Mouse (Mus musculus): Measurements from ENCODE around the gene Spag8. TPM values are rescaled to one million over a fixed set of nuclear protein-coding genes. Genes with fewer than 3 reads are reported as not detected.

Gene Spag8
- polyA plus RNA-seq, 1 experiment from 2014 or later: 4.6 TPM

- no peak for ATAC-seq (ENCODE audit: low FRiP score)
- Histone ChIP-seq H3K4me3 (replicated peaks) (no peak overlapping the region), H3K4me2 (no peak overlapping the region), H3K27me3 (peaks cover 12% of the 10 kb centered on the region), H3K4me1 (peaks cover 21% of the 10 kb centered on the region), H3K9ac (no peak overlapping the region), H3K9me3 (no peaks in the 10 kb centered on the region), H3K27ac (no peak overlapping the region), H3K36me3 (replicated peaks) (no peaks in the 10 kb centered on the region)
- WGBS: 64% methylated on average over 6 of the region's 6 CpGs
Observed at GRCm38 (mm10) chr4:43636751-43637150, 16.6 kb downstream of the Spag8 start.

DNA sequence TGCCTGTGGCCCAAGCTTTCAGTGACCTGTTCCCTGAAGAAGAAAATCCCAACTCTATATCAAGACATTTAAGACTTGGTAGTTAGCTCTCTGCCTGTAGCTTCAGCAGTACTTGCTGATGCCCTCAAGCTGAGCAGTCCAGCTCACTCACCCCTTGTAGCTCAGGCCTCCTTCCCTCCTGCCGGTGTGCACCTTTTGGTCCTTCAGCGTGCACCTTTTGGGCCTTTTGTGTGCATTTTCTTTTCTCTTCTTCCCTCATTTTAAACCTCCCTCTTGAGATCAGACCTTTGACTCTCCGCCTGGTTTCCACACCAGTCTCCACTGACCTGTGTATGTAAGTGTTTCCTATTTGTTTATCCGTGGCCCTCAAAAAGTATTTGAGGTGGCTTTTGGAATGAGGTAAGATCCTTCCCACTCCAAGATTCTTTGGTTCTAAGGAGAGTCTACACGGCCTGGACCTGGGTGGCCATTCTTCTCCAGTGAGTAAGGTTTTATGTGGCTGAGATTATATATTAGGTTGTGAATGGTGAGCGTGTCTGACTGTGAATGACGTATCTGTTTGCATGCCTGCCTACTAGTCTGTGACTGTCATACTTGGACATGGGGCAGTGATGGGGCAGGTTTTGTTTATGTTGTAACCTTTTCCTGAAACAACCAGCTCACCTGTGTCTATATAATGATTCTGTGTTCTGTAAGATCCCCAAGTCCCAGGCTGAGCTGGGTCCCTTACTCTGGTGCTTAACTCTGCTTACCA, 18.6 kb downstream of the Spag8 start:
- H3K9ac ChIP-seq: no peak overlapping the region
- H3K27me3 ChIP-seq: peaks cover 12% of the 10 kb centered on the region
- peaks cover 33% of the 10 kb centered on the region for H3K4me1 ChIP-seq
- WGBS: 87% methylated on average over 7 of the region's 7 CpGs
- H3K9me3 ChIP-seq: no peaks in the 10 kb centered on the region
- H3K36me3 ChIP-seq (replicated peaks): no peaks in the 10 kb centered on the region
- H3K27ac ChIP-seq: no peak overlapping the region
- no peak overlapping the region for H3K4me3 ChIP-seq (replicated peaks)
- ATAC-seq (ENCODE audit: low FRiP score): no peak
- no peak overlapping the region for H3K4me2 ChIP-seq

DNA sequence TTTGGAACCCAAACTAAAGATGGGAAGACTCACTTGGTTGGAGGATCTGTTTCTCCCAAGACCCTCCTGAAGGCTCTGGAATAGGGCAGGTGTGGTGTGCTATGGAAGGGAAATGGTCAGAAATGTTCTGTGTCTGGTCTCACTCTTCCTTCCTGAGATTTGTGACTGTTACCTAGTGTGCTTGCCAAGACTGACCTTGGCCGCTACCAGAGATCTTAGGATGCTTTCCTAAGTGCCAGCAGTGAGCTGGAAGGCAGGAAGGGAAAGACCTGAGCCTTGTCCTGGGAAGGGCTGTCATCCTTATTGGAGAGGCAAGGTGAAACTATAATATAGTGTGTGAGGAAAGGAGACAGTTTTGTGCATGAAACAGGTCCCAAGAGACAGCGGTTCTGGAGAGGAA, 19.7 kb downstream of the Spag8 start:
- peaks cover 12% of the 10 kb centered on the region for H3K27me3 ChIP-seq
- H3K4me1 ChIP-seq: peaks cover 37% of the 10 kb centered on the region
- WGBS: 96% methylated on average over 2 of the region's 2 CpGs
- no peak overlapping the region for H3K9ac ChIP-seq
- no peaks in the 10 kb centered on the region for H3K36me3 ChIP-seq (replicated peaks)
- peak overlapping the region; percentile 94; the same call in 1 of the 2 replicates for H3K4me2 ChIP-seq
- no peak for ATAC-seq (ENCODE audit: low FRiP score)
- H3K9me3 ChIP-seq: no peaks in the 10 kb centered on the region
- no peak overlapping the region for H3K27ac ChIP-seq
- H3K4me3 ChIP-seq (replicated peaks): no peak overlapping the region

- H3K4me3 ChIP-seq (replicated peaks): no peak overlapping the region
- H3K9me3 ChIP-seq: no peaks in the 10 kb centered on the region
- no peak overlapping the region for H3K27ac ChIP-seq
- H3K27me3 ChIP-seq: peaks cover 12% of the 10 kb centered on the region
- H3K9ac ChIP-seq: no peak overlapping the region
- WGBS: 85% methylated on average over 8 of the region's 8 CpGs
- peak overlapping the region; percentile 94 for H3K4me2 ChIP-seq
- H3K4me1 ChIP-seq: peaks cover 37% of the 10 kb centered on the region
- no peak for ATAC-seq (ENCODE audit: low FRiP score)
- no peaks in the 10 kb centered on the region for H3K36me3 ChIP-seq (replicated peaks)
Observed at GRCm38 (mm10) chr4:43633296-43633695, 20.1 kb downstream of the Spag8 start.

DNA sequence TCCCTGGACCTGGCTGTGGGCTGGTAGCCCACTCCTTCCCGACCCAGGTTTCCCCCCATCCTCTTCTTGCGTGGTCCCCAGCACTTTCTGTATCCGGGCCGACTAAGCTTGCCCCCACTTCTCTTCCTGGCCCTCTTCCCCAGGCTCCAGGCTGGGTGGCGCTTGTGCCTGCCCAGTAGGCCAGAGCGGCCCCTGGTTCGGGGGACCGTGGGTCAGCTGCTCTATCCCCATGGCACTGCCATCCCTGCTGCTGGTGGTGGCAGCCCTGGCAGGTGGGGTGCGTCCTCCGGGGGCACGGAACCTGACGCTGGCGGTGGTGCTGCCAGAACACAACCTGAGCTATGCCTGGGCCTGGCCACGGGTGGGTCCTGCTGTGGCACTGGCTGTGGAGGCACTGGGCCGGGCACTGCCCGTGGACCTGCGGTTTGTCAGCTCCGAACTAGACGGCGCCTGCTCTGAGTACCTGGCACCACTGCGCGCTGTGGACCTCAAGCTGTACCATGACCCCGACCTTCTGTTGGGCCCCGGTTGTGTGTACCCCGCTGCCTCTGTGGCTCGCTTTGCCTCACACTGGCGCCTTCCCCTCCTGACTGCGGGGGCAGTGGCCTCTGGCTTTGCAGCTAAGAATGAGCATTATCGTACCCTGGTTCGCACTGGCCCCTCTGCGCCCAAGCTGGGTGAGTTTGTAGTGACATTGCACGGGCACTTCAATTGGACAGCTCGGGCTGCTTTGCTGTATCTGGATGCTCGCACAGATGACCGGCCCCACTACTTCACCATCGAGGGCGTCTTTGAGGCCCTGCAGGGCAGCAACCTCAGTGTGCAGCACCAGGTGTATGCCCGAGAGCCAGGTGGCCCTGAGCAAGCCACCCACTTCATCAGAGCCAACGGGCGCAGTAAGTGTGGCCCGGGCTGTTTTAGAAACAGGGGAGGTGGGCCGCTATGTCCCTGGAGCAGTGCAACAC, 21.2 kb downstream of the Spag8 start:
- Histone ChIP-seq H3K36me3 (replicated peaks) (no peaks in the 10 kb centered on the region), H3K4me1 (peaks cover 37% of the 10 kb centered on the region), H3K27ac (peak overlapping the region; percentile 78; the same call in 1 of the 2 replicates), H3K4me3 (replicated peaks) (peak overlapping the region; percentile 65), H3K9me3 (no peaks in the 10 kb centered on the region), H3K4me2 (peak overlapping the region; percentile 94), H3K27me3 (peaks cover 12% of the 10 kb centered on the region), H3K9ac (peak overlapping the region; percentile 90)
- WGBS: 50% methylated on average over 42 of the region's 42 CpGs
- 0 out of 2 replicates have a peak, but pooled peaks have one; percentile 13 for ATAC-seq (ENCODE audit: low FRiP score)

DNA sequence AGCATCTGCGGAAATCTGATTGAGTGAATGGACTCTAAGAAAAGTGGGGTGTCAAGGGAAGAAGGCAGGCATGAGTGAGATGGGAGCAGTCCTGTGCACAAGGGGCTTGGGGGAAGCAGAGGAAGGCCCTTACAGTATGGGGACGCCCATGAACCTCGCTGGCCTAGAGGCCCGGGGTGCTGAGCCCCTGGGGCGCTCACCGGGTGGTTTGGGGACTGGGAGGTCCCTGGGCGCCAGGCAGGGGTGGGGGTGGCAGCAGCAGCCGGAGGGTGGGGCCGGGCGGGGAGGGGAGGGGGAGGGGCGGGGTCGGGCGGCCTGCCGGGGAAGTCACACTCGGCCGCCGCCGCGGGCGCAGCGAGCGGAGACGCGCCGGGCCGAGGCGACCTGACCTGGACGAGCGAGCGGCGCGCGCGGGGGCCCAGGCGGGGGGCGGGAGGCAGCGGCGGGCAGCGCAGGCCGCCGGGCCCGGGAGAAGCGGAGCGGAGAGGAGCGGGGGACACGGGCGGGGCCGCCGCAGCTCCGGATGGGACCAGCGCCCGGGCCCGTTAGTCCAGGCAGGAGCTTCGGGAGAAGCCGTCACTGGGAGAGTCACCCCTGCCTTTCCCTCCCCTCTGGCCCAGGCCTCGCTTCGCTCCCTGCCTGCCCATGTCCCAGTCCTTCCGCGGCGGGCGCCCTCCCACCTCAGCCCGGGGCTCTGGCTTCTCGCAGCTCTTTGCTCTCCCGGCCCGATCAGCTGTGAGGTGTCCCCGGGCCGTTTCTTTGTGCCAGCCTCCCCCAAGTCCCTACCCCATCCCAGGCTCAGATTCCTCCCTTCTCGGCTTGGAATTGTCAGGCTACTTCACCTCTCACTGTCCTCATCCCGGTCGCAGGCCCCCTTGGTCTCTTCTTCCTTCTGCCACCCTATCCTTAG, 22.1 kb downstream of the Spag8 start, which contains the start of gene Npr2:
Gene Npr2 (plus strand): TSS at position 890 of the 910 bp plus-strand sequence.
- WGBS: 2% methylated on average over 24 of the region's 70 CpGs
- H3K36me3 ChIP-seq (replicated peaks): no peaks in the 10 kb centered on the region
- H3K9me3 ChIP-seq: 0 out of 2 replicates have a peak, but pooled peaks cover 2% of the 10 kb centered on the region
- peaks cover 12% of the 10 kb centered on the region for H3K27me3 ChIP-seq
- peak within 1 kb of the TSS; percentile 94 for H3K4me2 ChIP-seq
- peak within 1 kb of the TSS; percentile 78 for H3K27ac ChIP-seq
- H3K4me1 ChIP-seq: peaks cover 37% of the 10 kb centered on the region
- H3K4me3 ChIP-seq (replicated peaks): peak within 1 kb of the TSS; percentile 65
- H3K9ac ChIP-seq: peak within 1 kb of the TSS; percentile 90
- ATAC-seq (ENCODE audit: low FRiP score): peak; percentile 60

- ATAC-seq (ENCODE audit: low FRiP score): peak; percentile 19; the same call in 1 of the 2 replicates
Observed at GRCm38 (mm10) chr4:43630671-43631045, 22.7 kb downstream of the Spag8 start.

GRCm38 (mm10) chr4:43630030-43630581, 23.3 kb downstream of the Spag8 start:
- Histone ChIP-seq H3K4me3 (replicated peaks) (no peak overlapping the region), H3K27ac (peak overlapping the region; percentile 78; the same call in 1 of the 2 replicates), H3K36me3 (replicated peaks) (no peaks in the 10 kb centered on the region), H3K27me3 (peaks cover 12% of the 10 kb centered on the region), H3K9me3 (peaks cover 7% of the 10 kb centered on the region), H3K4me2 (peak overlapping the region; percentile 94), H3K9ac (no peak overlapping the region), H3K4me1 (peaks cover 37% of the 10 kb centered on the region)
- WGBS: 3% methylated on average over 5 of the region's 5 CpGs
- peak; percentile 66 for ATAC-seq (ENCODE audit: low FRiP score)

More at GRCm38 (mm10) chr4:43630671-43631045, 22.7 kb downstream of the Spag8 start:
- peak overlapping the region; percentile 65; the same call in 1 of the 2 replicates for H3K4me3 ChIP-seq (replicated peaks)
- H3K36me3 ChIP-seq (replicated peaks): no peaks in the 10 kb centered on the region
- 0 out of 2 replicates have a peak, but pooled peaks cover 2% of the 10 kb centered on the region for H3K9me3 ChIP-seq
- peaks cover 37% of the 10 kb centered on the region for H3K4me1 ChIP-seq
- peaks cover 12% of the 10 kb centered on the region for H3K27me3 ChIP-seq
- H3K27ac ChIP-seq: peak overlapping the region; percentile 78
- WGBS: 16% methylated on average over 5 of the region's 5 CpGs
- peak overlapping the region; percentile 90; the same call in 1 of the 2 replicates for H3K9ac ChIP-seq
- H3K4me2 ChIP-seq: peak overlapping the region; percentile 94

- H3K27ac ChIP-seq: no peak overlapping the region
Observed at GRCm38 (mm10) chr4:43629106-43629817, 24.1 kb downstream of the Spag8 start.

DNA sequence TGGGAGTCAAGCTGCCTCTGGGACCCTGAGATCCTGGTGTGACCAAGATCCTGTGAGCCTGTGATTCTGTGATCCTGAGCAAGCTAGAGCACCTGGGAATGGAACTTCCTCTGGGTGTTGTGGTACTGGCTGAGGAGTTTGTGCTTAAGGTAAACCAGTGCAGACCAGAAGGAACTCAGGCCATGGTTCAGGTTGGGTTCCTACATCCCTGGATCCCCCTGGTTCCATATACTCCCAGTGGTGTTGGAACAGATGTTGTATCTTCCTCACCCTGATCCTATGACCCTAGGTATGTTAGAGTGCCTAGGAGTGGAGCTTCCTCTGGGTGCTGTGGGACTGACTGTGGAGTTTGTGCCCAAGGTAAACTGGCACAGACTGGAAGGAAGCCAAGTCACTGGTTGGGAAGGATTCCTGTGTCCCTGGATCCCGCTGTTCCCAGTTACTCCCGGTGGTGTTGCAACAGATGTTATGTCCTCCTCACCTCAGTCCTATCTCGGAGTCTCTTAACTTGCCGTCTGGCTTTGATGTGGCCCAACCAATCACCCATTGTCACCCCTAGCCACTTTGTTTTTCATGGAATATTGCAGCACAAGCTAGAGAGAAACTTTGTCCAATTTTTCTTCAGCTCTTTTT, 33.1 kb downstream of the Spag8 start:
- 84% methylated on average over 4 of the region's 4 CpGs for WGBS
- H3K4me3 ChIP-seq (replicated peaks): no peak overlapping the region
- ATAC-seq (ENCODE audit: low FRiP score): no peak
- peaks cover 8% of the 10 kb centered on the region for H3K9me3 ChIP-seq
- no peak overlapping the region for H3K4me2 ChIP-seq
- H3K27me3 ChIP-seq: peaks cover 6% of the 10 kb centered on the region; the same call in 1 of the 2 replicates
- no peak overlapping the region for H3K9ac ChIP-seq
- H3K27ac ChIP-seq: no peak overlapping the region
- no peaks in the 10 kb centered on the region for H3K4me1 ChIP-seq
- no peaks in the 10 kb centered on the region for H3K36me3 ChIP-seq (replicated peaks)

More at GRCm38 (mm10) chr4:43629106-43629817, 24.1 kb downstream of the Spag8 start:
- H3K4me2 ChIP-seq: 0 out of 2 replicates have a peak overlapping the region, but pooled peaks have one; percentile 21
- no peak overlapping the region for H3K9ac ChIP-seq
- H3K4me1 ChIP-seq: peaks cover 37% of the 10 kb centered on the region
- H3K9me3 ChIP-seq: peaks cover 13% of the 10 kb centered on the region
- no peak overlapping the region for H3K4me3 ChIP-seq (replicated peaks)
- ATAC-seq (ENCODE audit: low FRiP score): peak; percentile 28; the same call in 1 of the 2 replicates
- H3K27me3 ChIP-seq: peaks cover 12% of the 10 kb centered on the region
- 38% methylated on average over 20 of the region's 20 CpGs for WGBS
- H3K36me3 ChIP-seq (replicated peaks): no peaks in the 10 kb centered on the region

Measured in forebrain, embryonic 12.5 days (tissue).